In genomic region chr1:74950576-74951490, GRCm38 (mm10) we compare ENCODE assay signal across 9 mouse cellular contexts. TPM values are rescaled to one million over a fixed set of nuclear protein-coding genes. Genes with fewer than 3 reads are reported as not detected.
A peak's percentile ranks its signal among the peaks of the same experiment; 100 is the strongest.
DNase-seq lines count a peak whose midpoint lies in the region; ATAC-seq and TF ChIP-seq lines count a peak whose summit lies in the region.
"Had no signal": no experiment of that assay in that cellular context is flagged by ENCODE, and none has a peak within 500 bp of the region (broad histone marks: within the 10 kb centered on the region; RNA-seq: fewer than 3 reads in every experiment).

No protein-coding gene starts in this region.

- TF ChIP-seq CTCF in hindbrain, postnatal 0 days (IDR thresholded peaks at IDR 0.05; ENCODE audit: low read depth): no peak
- TF ChIP-seq CTCF in liver, embryonic 14.5 days (IDR thresholded peaks at IDR 0.05; ENCODE audit: low read depth): no peak

- H3K9me3 ChIP-seq in hindbrain, postnatal 0 days (ENCODE audit: low read length): no peaks in the 10 kb centered on the region
- H3K9me3 ChIP-seq in liver, embryonic 14.5 days (ENCODE audit: control insufficient read depth, low read length): no peaks in the 10 kb centered on the region

- peak overlapping the region; percentile 33 for H3K4me3 ChIP-seq in hindbrain, postnatal 0 days (ENCODE audit: low read length)
- peak overlapping the region; percentile 46 to 50 for H3K4me3 ChIP-seq in liver, embryonic 14.5 days (ENCODE audit: insufficient read depth in 1 of 2, low read depth in 2 of 2, low read length in 2 of 2)

- H3K4me1 ChIP-seq in hindbrain, postnatal 0 days (ENCODE audit: insufficient read depth, low read length): peaks cover 12% of the 10 kb centered on the region
- H3K4me1 ChIP-seq in liver, embryonic 14.5 days (replicated peaks; ENCODE audit: control insufficient read depth in 2 of 2, insufficient read depth in 2 of 2, low read length in 1 of 2): no peaks in the 10 kb centered on the region

- ATAC-seq in cerebellum, adult (ENCODE audit: insufficient number of reproducible peaks, low FRiP score, low TSS enrichment): no peak
- ATAC-seq in hindbrain, postnatal 0 days: no peak
- peak; percentile 19; the same call in 1 of the 2 replicates for ATAC-seq in liver, embryonic 14.5 days (ENCODE audit: insufficient read depth)
- no peak for ATAC-seq in inflammation-experienced regulatory T-cells, adult 6 months

- under 1% methylated on average over 73 of the region's 84 CpGs for WGBS in hindbrain, postnatal 0 days
- 2% methylated on average over 84 of the region's 84 CpGs for WGBS in liver, embryonic 14.5 days (ENCODE audit: insufficient replicate concordance)

- peak overlapping the region; percentile 57 for H3K4me2 ChIP-seq in hindbrain, postnatal 0 days (ENCODE audit: low read depth, low read length)
- peak overlapping the region; percentile 38 for H3K4me2 ChIP-seq in liver, embryonic 14.5 days (ENCODE audit: low read depth)

- no peak for TF ChIP-seq EP300 in liver, embryonic 14.5 days (IDR thresholded peaks at IDR 0.05; ENCODE audit: low read depth)

- peaks cover 77% of the 10 kb centered on the region for H3K27me3 ChIP-seq in hindbrain, postnatal 0 days (ENCODE audit: insufficient read depth, low read length)
- H3K27me3 ChIP-seq in liver, embryonic 14.5 days (ENCODE audit: control insufficient read depth, insufficient read depth, low read length): peaks cover 64% of the 10 kb centered on the region

- peak; percentile 24 to 27 for DNase-seq in cerebellum, postnatal 14 days
- peak; percentile 36 for DNase-seq in R1 (ENCODE audit: low read depth, low spot score)
- peak; percentile 28 for DNase-seq in hindbrain, postnatal 0 days (ENCODE audit: low spot score)
- DNase-seq in liver, embryonic 14.5 days (ENCODE audit: low read depth in 3 of 3, low spot score in 3 of 3): no peak
- no peak for DNase-seq in T-cell, adult 2 months (ENCODE audit: low spot score)
- no peak for DNase-seq in spleen, adult 12 weeks (ENCODE audit: low spot score)

- H3K27ac ChIP-seq in hindbrain, postnatal 0 days: no peak overlapping the region
- no peak overlapping the region for H3K27ac ChIP-seq in liver, embryonic 14.5 days

- 0 out of 2 replicates have a peak overlapping the region, but pooled peaks have one; percentile 9 for H3K9ac ChIP-seq in hindbrain, postnatal 0 days (replicated peaks; ENCODE audit: low read length)
- no peak overlapping the region for H3K9ac ChIP-seq in liver, embryonic 14.5 days (replicated peaks)

- no peaks in the 10 kb centered on the region for H3K36me3 ChIP-seq in hindbrain, postnatal 0 days (ENCODE audit: insufficient read depth, low read length)
- H3K36me3 ChIP-seq in liver, embryonic 14.5 days (replicated peaks; ENCODE audit: control insufficient read depth, insufficient read depth, low read depth): no peaks in the 10 kb centered on the region

RNA-seq across cellular contexts. Expression of gene Ihh, which starts 0.6 kb away (rescaled TPM):
- total RNA-seq in hindbrain, postnatal 0 days (2014; rRNA removed): 0.18 and 0.31 TPM in 2 replicates
- polyA plus RNA-seq in hindbrain, postnatal 0 days (2015; fragmentation: Nextera tagmentation; extraction: Ambion mirVana): 0.11 and 0.25 TPM in 2 replicates
- 2.4 and 3.4 TPM in 2 replicates for polyA plus RNA-seq in liver, embryonic 14.5 days (2012; rRNA removed)
- 1.5 and 1.7 TPM in 2 replicates for polyA plus RNA-seq in liver, embryonic 14.5 days (2014; fragmentation: Nextera tagmentation; extraction: Ambion mirVana)
- not detected for polyA plus RNA-seq in inflammation-experienced regulatory T-cells, adult 6 months (2017; shearing (Covaris generic))

RNA-seq across cellular contexts. Expression of gene Cfap65, which starts 15.4 kb away (rescaled TPM):
- total RNA-seq in hindbrain, postnatal 0 days (2014; rRNA removed): 2.7 and 4.7 TPM in 2 replicates
- polyA plus RNA-seq in hindbrain, postnatal 0 days (2015; fragmentation: Nextera tagmentation; extraction: Ambion mirVana): 1.1 and 1.3 TPM in 2 replicates
- polyA plus RNA-seq in liver, embryonic 14.5 days (2012; rRNA removed): under 0.01 and 0.01 TPM in 2 replicates
- not detected in 2 replicates for polyA plus RNA-seq in liver, embryonic 14.5 days (2014; fragmentation: Nextera tagmentation; extraction: Ambion mirVana)
- not detected for polyA plus RNA-seq in inflammation-experienced regulatory T-cells, adult 6 months (2017; shearing (Covaris generic))
- polyA plus RNA-seq: spleen, adult 2 months had no signal

RNA-seq across cellular contexts. Expression of gene Cryba2, which starts 57.9 kb away (rescaled TPM):
- 2.0 TPM in 1 of 2 replicates, not detected in the other for total RNA-seq in hindbrain, postnatal 0 days (2014; rRNA removed)
- polyA plus RNA-seq in hindbrain, postnatal 0 days (2015; fragmentation: Nextera tagmentation; extraction: Ambion mirVana): 1.6 and 1.7 TPM in 2 replicates
- polyA plus RNA-seq in liver, embryonic 14.5 days (2012; rRNA removed): not detected in 2 replicates
- not detected in 2 replicates for polyA plus RNA-seq in liver, embryonic 14.5 days (2014; fragmentation: Nextera tagmentation; extraction: Ambion mirVana)
- polyA plus RNA-seq in inflammation-experienced regulatory T-cells, adult 6 months (2017; shearing (Covaris generic)): not detected
- polyA plus RNA-seq: spleen, adult 2 months had no signal

Comparison
In these comparisons a context has a peak if more than half of its experiments do, and no peak if none do; other contexts are left out.
1. DNase-seq: peak in cerebellum, postnatal 14 days (2 of 2), R1 (single experiment) and hindbrain, postnatal 0 days (single experiment); none in liver, embryonic 14.5 days (0 of 3), T-cell, adult 2 months (single experiment) and spleen, adult 12 weeks (single experiment).